Mouse (Mus musculus) c-Kit-positive CD71-positive TER-119-negative erythroid progenitor cells, embryonic 14.5 days (primary cell): ENCODE results near the gene Gm48551.

ENCODE experiments used
- DNase-seq: peaks from one replicate; pipeline ENCODE4 v3.0.0-alpha.2; 2013; ENCODE audit warnings: low read depth

The Gm48551 gene

DNA sequence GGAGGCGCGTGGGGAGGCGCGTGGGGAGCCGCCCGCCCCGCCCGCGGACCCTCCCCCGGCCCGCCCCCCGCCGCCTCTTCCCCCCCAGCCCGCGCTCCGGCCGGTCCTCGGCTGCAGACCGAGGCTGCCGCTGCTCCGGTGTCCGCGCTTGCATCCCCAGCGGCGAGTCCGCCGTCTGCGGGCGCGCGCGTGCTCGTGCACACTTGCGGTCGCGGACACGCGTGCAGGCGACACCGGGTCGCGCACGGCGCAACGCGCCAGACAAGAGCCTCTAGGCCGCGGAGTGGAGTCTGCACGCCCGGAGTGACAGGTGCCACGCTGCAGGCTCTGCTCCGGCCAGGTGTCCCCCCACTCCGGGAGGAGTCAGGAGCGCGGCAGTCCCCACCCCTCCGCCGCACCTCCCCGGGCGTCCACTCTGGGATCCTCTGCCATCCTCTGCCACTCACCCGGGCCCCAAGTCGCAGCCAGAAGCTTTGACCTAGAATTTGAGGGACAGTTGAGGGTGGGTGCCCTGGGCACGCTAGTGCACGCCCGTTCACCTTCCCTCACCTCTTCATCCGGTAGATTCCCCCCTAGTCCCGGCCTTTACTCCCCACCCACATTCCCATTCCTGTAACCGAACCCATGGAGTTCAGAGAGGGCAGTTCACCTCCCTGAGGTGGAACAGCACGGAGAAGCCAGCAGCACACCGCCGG, 46.7 kb downstream of the Gm48551 start:
- DNase-seq, result no peak

DNA sequence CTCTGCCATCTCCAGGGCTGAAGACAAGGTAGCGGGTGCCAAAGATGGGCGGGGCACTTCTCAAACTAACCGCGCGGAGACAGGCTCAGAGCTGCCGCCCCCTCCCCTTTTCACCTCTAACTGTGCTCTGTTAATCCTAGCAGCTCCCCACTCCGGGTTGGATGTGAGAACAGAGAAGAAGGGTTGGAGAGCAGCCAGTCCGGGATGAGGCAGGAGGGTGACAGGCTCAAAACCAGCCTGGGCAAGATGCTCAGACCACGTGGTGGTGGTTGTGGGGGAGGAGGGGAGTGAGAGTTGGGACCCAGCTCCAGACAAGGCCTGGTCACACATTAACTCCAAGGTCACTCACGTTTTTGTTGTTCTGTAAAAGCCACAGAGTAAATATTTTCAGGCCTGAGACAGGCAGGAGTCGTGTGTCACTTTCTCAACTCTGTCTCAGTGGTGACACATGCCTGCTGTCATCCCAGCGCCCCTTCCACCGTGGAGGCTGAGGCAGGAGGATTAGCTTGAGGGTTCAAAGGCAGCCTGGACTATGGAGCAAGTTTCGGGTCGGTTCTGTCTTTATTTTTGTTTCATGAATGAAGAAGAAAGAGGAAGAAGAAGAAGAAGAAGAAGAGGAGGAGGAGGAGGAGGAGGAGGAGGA, 47.4 kb downstream of the Gm48551 start:
- no peak for DNase-seq

DNA sequence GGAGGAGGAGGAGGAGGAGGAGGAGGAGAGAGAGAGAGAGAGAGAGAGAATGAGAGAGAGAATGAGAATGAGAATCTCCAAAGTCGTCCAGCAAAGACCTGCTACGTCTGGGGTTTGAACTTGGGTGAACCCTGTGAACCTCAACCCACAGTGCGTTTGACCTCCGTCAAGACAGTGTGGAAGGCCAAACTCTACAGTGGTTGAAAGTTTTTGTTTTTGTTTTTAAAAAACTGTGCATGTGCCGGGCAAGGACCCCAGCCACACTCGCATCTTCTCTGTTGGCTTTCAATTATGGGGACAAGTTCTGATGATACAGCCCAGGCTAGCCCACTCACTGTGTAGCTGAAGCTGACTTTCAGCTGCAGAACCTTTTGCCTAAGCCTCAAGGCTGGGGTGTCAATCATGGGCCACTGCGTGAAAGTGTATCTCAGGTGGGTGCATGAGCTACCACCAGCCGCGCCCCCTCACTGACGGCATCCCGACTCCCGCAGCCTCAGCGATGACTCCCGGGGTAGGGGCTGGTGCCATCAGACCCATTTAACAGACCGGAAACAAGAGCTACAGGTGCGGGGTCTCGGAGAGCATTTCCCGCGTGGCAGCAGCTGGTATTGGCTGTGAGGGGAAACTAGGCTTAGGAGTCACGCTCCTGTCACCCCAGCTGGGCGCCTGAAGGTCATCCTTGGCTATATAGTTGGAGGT, 48.1 kb downstream of the Gm48551 start:
- no peak for DNase-seq

DNA sequence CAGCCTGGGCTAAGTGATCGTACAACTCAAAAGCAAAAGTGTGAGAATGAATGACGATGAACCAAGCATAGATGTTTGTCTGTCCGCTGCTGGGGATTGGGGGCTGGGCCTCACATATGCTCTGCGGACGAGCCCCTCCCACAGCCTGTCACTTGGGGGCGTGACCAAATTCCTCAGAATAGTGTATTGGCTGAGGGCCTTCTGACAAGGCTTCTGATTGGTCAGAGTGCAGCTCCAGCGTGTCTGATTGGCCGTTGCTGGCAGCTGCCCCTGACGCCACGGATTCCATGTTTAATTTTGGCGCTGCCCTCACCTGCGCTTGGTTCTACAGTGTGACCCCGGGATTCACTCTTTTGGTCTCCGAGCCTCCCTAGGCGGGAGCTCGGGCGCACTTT, 48.6 kb downstream of the Gm48551 start:
- DNase-seq, result peak; percentile 94

DNA sequence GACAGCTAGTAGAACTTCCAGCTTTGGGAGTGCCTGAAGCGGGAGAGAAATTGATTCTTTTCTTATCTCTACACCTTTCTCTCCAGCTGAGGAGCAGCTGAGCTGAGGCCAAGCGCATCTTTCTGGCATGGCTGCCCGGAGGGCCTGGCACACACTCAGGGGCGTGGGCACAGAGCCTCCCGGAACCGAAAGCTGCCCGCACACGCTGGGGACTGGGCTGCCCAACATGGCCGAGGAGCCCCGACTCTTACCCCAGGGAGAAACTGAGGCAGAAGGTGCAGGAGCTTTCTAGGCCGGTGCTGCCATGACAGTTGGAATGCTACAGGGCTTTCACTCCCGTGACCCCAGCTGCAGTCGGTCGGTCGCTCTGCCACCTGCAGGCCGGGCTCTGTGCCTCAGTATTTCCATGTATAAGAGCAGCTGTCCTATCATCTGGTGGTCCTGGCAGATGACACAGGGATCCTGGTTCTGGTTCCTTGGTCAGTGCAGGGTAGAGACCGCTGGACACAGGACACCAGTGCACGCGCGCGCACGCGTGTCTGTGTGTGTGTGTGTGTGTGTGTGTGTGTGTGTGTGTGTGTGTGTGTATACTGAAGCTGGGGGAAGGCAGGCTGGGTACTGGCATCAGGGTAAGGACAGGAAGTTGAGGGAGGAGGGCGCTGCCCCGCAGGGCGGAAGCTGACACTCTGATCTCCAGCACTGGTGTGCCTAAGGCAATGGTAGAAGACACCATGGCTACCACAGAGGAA, 49.4 kb downstream of the Gm48551 start:
- DNase-seq, result no peak

DNA sequence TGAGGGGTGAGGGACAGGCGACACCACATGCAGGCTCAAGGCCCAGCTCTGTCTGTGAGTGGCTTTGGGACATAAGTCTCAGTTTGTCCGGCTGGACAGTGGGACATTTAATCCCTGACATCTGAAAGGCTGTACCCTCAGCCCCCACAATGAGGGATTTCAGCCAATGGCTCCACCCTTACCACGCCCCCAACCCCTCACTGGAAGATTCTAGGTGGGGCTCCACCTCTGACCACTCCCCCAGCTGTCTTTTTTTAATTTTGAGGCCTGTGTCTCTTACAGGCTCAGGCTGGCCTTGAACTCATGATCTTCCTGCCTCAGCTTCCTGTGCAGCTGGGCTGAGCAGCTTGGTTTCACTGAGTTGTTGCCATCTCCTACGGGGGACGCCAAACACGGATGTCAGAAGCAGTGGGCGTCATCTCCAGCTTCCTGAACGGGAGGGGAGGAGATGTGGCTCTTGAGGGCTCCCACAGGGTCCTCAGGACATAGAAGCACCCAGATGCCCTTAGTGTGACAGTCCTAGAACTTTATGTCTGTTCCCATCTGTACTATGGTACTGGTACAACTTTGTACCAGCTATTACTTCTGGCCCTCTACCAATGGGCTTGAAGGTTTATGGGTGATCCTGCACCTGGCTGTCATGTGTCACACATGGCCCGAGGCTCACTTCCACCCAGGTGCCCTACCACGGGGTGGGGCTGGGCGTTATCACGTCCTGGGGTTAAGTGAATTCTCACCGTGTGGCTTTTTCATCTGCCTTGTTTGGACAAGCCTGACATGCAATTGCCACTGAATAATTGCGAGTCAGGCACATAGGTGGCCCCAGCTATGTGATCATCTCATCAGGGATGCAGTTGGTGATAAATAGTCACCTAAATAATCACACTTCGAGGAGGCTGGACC, 50.3 kb downstream of the Gm48551 start:
- no peak for DNase-seq

DNA sequence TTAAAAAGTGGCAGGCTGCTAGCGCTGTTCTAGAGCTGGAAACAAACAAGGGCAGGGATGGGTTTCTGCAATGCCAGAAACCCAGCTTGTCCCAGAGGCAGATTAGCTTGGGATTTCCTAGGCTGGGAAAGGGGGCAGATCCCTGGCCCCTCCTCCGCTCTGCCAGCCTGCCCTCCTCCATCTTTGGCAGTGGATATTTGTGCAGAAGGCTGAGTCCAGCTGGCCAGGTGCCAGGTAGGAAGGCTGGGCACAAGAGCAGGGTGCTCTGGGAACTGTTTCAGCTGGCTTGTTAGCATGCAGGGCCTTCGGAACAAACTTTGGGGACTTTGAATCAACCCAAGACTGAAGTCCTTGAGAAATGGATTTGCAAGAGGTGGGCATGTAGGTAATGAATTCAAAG, 51.2 kb downstream of the Gm48551 start:
- no peak for DNase-seq

DNA sequence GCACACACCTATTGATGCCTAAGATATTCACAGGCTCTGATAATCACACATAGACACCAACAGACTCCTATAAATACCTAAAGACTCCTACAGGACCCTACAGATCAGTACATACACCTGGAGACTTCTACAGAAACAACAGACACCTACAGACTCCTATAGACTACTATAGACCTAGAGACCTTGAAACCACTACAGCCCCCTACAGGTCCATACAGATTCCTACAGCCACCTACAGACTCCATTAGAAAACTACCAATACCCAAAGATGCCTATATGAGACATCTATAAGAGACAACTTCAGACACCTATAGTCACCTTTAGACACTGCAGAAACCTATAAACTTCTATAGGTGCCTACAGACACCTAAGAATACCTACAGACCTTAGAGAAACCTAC, 56.8 kb downstream of the Gm48551 start:
- DNase-seq, result no peak
